Mouse (Mus musculus): ENCODE measurements around the gene Gba.
A peak's percentile ranks its signal among the peaks of the same experiment; 100 is the strongest.

DNA sequence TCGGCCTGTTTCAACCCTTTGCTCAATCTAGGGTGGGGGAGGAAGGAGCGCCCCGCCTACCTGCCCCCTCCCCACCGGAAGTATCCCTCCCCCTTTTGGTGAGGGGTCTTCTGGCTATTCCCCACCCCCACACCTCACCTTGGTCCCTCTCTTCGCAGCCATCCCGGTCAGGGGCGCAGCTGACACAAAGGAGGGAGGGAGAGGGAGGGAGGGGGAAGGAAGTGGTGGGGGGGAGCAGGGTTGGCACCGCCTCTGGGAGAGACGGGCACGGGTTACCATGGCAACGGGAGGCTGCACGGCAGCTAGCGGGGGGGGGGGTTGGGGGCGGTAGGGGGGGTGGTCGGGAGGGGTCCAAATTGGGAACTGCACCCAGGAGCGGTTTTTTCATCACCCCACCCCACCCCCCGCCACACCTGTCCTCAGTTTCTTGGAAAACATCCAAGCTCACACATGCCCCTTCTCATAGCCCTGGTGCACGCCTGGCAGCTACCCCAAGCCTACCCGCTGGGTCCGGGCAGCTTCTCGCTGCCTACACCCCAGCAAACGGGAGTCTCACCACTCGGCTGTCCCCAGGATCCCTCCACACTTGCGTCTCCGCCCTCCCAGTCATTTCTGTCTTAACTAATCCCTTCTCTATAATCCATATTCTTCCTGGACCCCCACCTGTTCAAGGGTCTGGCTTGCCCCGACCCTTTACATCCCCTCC, 42.4 kb downstream of the Gba start:
- peak; percentile 10; the same call in 1 of the 2 replicates for TF ChIP-seq POLR2A (IDR thresholded peaks at IDR 0.05; ENCODE audit: insufficient read depth, low read depth, low read length)
- no peak for TF ChIP-seq CTCF (IDR thresholded peaks at IDR 0.05; ENCODE audit: insufficient read depth, low read depth, low read length)
